Mouse (Mus musculus): ENCODE data around the gene Slc9a9.

- TF ChIP-seq CTCF (IDR thresholded peaks at IDR 0.05; ENCODE audit: insufficient read depth, low read depth, low read length) (no peak), POLR2A (IDR thresholded peaks at IDR 0.05; ENCODE audit: insufficient read depth, low read depth, low read length) (no peak)
Measured at GRCm38 (mm10) chr9:95256680-95257316, 587.1 kb downstream of the Slc9a9 start.

All from olfactory bulb, adult 2 months (tissue).